Mouse (Mus musculus): ENCODE measurements around the gene Zc3h4. TPM values are rescaled to one million over a fixed set of nuclear protein-coding genes. Genes with fewer than 3 reads are reported as not detected.

Gene Zc3h4
- total RNA-seq, 4 experiments from 2014 or later, result 22.6 to 32.9 (median 28.8) TPM

DNA sequence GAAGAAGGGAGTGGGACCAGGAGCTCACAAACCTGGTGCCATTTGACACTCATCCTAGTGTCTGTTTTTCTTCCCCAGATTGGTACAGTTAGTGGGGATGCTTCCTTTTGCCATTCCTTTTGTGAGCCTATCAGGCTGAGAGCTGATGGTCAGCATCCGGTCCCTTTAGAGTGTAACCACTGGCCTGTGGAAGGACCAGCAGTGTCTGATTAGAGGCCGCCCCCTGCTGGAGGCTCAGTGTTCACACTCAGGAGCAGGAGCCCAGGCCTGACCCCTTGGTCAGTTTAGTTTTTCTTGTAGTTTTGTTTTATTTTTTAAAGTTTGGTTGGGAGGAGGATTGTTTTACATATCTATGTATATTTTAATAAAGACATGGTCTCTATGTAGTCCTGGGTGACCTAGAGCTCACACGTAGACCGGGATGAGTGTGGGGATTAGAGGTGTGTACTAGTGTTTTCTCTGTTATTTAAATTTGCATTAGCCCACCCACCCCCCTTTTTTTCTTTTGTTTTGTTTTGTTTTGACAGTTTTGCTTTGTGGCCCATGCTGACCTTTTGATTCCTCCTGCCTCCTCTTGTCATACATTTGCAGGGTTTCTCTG, 25.5 kb downstream of the Zc3h4 start:
- DNase-seq (ENCODE audit: low spot score), result peak; percentile 87

DNA sequence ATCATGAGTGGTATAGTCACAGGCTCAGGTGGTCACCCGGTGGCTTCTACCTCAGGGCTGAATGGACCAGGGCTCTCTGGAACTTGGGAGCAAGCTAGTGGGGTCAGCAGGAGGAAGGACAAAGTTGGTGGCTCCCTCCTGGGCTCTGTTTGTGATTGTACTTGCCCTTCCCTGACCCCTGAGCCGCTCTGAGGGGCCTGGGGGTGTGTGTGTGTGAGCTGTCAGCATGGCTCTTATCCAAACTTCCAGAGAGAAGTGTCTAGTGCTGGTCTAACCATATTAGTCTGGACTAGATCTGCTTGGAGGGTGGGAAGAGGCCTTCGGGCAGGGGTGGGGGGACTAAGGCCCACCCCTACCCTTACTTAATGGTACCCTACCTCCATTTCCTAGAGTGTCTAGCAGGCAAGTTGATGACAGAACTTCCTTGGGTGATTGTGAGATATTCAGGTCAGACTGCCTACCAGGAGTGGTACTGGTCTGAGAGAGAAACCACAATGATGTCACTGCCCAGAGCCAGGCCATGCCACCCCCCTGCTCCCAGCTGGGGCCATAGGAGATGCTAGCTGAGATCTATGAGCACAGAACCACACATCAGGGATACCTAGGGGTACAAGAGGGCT, 32.8 kb downstream of the Zc3h4 start:
- no peak for DNase-seq (ENCODE audit: low spot score)

DNA sequence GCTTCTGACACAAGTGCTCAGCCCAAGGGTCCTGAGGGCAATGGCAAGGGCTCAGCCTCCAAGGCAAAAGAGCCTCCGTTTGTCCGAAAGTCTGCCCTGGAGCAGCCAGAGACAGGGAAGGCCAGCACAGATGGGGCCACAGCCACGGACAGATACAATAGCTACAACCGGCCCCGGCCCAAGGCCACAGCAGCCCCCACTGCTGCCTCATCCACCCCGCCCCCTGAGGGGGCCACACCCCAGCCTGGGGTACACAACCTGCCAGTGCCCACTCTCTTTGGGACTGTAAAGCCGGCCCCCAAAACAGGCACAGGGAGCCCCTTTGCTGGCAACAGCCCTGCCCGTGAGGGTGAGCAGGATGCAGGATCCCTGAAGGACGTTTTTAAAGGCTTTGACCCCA, 34.4 kb downstream of the Zc3h4 start:
- DNase-seq (ENCODE audit: low spot score), result no peak

DNA sequence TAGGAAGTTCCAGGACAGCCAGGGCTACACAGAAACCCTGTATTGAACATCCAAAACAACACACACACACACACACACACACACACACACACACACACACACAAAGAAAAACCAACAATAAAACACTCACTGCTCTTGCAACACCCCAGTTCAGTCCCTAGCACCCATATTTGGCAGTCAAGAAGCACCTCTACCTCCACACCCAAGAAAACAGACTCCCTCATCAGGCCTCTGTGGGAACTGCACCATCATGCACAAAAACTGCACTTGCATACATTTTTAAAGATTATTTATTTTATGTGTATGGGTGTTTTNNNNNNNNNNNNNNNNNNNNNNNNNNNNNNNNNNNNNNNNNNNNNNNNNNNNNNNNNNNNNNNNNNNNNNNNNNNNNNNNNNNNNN, 40.5 kb downstream of the Zc3h4 start:
- DNase-seq (ENCODE audit: low spot score), result no peak

DNA sequence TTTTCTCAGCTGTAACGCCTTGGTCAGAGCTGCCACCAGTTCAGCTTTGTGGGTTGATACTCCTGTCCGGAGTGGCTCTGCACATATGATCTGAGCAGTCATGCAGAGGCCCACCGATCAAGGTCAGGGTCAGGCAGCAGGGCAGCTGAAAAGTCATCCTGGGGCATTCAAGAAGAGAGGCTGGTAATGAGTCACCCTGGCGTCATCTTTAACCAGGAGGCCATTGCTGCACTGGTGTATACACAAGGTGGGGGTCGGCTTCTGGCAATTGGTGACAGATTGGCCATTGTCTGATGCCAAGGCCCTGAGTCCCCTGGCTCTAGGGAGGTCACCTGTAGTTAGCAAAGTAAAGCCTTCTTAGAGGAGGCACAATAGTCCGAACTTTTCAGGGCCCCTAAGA, 50.9 kb downstream of the Zc3h4 start:
- no peak for DNase-seq (ENCODE audit: low spot score)

DNA sequence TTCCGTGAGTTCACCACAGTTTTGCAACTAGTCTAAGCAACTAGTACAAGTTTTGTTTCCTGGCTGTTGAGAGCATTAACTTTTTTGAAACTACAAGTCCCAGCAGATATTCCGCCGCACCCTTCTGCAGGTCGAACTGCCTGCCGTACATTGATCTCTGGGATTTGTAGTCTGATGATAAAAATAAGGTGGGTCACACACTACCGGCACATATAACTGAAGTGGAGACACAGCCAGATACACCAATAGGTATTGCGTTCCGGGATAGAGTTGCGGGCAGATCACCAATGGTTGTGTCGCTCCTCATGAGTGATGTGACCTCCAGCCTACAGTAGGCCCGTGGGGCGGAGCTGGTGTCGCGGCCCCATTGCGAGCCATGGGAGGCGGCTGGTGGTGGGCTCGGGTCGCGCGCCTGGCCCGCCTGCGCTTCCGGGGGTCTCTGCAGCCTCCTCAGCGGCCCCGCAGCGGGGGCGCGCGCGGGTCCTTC, 51.9 kb downstream of the Zc3h4 start, which contains the start of gene Tmem160:
Tmem160 (plus strand) TSS at position 193 of the 487 bp plus-strand sequence.
- peak; percentile 95 for DNase-seq (ENCODE audit: low spot score)

DNA sequence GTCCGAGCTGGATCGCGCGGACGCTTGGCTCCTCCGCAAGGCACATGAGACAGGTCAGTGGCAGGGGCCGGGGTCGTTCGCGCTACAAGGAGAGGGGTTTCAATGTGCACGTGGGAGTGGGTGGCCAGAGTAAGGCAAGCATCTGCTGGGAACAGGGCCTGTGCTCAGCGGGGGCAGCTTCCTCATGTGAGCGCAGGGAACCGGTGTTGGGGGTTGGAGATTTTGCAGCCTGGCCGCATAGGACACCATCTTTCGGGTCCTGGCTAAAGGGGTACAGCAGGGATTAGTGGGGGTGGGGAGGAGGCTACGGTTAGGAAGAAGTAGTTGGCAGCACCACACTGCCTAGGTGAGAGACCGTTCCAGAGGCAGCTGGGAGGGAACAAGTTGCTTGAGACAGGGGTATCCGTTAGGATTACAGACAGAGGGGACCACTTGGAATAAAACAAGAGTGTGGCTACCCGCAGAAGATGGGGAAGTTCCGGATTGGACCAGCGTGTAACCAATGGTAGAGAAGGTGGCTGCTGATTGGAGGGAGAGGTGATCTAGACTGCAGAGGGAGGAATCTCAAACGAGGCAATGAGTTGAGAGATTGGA, 52.5 kb downstream of the Zc3h4 start:
- peak; percentile 56 for DNase-seq (ENCODE audit: low spot score)

DNA sequence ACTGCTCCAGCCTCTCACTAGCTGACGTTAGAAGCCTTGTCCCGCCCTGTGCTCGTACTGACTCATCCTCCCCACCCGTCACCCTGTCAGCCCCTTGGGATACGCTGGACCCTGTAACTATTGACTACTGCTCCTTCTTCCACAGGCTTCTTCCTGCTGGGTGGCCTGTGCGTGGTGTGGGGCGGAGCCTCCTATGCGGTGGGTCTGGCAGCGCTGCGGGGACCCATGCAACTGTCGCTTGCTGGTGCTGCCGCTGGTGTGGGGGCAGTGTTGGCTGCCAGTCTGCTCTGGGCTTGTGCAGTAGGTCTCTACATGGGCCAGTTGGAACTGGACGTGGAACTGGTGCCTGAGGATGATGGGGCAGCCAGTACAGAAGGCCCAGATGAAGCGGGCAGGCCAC, 54.3 kb downstream of the Zc3h4 start:
- DNase-seq (ENCODE audit: low spot score), result no peak

DNA sequence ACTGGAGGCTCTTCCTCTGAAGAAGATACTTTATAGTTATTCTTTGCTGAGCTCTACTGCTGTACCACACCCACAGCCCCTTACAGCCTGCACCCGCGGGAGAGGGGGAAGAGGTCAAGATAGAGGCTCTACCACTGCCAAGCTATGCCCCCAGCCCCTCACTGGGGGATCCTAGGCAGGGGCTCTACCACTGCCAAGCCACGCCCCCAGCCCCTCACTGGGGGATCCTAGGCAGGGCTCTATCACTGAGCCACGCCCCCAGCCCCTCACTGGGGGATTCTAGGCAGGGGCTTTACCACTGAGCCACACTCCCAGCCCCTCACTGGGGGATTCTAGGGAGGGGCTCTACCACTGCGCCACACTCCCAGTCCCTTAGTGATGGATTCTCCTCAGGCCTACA, 55.6 kb downstream of the Zc3h4 start:
- no peak for DNase-seq (ENCODE audit: low spot score)

DNA sequence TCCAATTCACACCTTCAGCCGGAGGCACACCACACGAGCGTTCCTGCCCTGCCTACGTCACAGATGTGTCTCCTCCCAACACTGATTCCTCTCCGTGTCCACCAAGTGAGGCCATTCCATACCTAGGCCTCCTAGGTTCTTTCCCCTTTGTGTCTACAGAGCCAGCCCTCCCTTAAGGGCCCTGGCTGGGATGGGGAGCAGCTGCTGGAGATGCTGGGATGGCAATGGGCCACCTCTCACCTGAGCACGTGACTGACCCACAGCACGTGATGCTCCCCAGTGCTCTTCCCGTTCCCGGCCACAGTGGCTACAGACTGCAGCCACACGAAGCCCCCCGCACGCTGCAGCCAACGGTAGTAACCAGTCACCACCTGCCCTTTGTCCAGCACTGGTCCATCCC, 59.9 kb downstream of the Zc3h4 start:
- no peak for DNase-seq (ENCODE audit: low spot score)

DNA sequence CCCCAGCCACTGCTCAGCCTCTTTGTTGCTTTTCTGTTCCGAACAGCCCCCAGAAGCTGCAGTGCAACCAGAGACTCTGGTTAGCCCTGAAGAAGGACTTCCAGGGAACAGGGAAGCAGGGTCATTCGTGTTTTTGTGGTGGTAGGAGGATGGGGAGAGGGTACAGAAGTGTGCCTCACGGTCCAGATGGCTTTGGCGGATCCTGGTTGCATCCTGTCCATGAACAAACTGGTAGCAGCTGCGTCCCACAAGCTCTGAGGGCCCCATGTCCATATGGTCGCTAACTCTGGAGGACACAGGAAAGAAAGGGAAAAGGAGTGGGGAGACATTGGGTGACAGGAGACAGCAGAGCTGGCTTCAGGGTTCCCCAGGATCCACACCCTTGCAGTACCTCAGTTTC, 60.4 kb downstream of the Zc3h4 start:
- no peak for DNase-seq (ENCODE audit: low spot score)

DNA sequence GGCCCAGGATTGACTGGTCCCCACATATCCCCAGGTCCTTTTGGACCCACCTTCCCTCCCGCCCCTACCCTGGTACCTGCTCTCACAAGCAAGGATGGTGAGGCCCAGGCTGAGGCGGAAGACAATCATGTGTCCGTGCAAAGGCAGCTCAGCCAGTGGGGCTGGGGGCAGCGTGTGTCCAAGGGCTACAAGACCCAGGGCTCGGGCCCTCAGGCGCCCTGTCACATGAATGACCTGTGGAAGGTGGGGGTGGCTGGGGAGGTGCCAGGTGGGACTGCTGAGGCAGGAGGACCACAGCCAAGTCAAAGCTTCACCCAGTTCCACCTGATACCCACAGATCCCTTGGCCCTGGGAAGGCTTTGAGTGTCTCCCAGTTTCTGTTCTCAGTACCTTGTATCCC, 61.0 kb downstream of the Zc3h4 start:
- DNase-seq (ENCODE audit: low spot score), result no peak

DNA sequence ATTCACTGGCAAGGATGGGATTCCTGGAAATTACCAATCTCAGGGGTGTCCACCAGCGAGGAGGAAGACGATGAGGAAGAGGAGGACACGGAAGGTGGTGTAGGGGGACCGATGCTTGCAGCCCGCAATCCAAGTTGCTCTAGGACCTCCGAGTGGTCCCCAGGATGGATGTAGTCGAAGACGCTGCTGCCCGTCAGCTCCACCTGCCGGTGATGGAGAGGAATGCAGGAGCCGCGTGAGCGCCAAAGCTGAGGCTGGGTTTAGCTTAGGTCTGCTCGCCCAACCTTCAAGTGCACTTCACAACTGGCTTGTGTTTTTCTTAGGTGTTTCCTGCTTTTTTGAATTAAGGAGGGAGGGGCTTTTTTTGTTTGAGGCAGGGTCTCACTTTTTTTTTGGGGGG, 62.5 kb downstream of the Zc3h4 start:
- DNase-seq (ENCODE audit: low spot score), result peak; percentile 74

DNA sequence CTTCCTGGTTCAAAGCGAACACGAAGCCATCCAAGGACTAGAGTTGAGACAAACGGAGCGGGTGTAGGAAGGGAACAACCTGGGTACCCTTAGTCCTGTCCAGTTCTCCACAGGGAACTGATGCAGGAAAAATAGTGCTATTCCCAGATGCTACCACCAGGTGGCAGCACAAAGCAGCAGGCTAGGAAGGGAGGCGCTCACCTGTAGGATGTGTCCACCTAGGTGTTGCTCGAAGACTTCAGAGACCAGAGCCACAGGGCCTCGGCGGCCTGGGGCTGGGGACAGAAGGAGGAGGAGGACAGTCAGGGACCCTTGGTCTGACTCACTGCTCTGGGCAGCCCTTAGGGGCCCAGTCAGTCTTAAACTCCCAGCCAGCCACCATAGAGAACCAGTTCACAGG, 64.5 kb downstream of the Zc3h4 start:
- DNase-seq (ENCODE audit: low spot score), result peak; percentile 49

DNA sequence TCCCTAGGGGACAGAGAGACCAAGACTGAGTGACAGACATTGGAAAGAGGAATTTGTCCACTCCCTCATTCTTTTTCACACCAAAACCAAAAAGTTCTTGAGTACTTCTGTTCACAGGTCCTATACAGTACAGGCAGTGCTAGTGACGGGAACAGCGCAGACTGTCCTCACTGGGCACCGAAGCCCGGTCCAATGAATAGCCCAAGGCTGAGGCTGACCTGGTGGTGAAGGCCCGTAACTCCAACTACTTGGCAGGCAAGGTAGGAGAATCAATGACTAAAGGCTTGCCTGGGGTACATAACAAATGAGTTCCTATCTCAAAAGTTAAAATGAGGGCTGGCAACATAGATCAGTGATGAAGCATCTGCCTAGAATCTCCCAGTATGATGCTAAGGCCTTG, 64.9 kb downstream of the Zc3h4 start:
- no peak for DNase-seq (ENCODE audit: low spot score)

DNA sequence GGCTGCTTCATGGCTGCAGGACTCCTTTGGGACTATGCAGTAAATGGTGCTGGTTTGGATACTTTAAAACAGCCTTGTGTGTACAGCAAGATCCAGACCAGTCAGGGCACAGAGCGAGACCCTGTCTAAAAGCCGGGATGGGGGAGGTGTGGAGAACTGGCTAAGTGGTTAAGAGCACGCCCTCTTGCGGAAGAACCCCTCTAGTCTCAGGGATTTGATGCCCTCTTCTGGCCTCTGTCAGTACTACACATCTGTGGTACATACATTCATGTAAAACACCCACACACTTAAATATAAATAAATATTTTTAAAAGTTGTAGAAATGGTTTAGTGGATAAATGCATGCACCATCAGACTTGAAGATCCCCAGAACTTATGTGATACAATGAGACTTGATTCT, 65.9 kb downstream of the Zc3h4 start:
- no peak for DNase-seq (ENCODE audit: low spot score)

DNA sequence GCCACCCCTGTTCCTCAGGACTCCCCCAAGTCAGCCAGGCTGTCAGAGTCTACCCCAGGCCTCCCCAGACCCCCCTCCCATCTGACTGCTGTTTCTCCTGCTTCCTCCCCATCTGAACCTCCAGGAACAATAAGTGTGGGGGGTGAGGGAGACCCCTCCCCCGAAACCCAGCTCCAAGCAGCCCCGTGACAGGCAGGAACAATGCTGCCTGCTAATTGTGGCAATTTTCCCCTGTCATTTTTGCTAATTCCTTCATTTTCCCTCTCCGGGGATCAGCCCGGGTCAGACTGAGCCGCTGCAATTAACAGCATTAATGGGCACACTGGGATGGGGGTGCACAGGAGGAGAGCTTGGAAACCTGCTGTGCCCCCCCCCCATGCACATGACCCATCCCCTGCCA, 67.4 kb downstream of the Zc3h4 start:
- DNase-seq (ENCODE audit: low spot score), result no peak

DNA sequence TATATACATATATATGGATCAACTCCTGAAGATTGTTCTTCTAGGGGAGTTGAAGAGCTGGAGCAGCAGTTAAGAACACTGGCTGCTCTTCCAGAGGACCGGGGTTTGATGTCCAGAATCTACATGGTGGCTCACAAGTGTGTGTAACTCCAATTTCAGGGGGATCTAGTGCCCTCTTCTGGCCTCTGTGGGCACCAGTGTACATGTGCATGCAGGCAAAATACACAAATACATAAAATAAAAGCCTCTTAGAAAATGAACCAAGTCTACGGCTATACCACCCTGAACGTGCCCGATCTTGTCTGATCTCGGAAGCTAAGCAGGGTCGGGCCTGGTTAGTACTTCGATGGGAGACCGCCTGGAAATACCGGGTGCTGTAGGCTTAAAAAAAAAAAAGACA, 70.8 kb downstream of the Zc3h4 start:
- DNase-seq (ENCODE audit: low spot score), result no peak

DNA sequence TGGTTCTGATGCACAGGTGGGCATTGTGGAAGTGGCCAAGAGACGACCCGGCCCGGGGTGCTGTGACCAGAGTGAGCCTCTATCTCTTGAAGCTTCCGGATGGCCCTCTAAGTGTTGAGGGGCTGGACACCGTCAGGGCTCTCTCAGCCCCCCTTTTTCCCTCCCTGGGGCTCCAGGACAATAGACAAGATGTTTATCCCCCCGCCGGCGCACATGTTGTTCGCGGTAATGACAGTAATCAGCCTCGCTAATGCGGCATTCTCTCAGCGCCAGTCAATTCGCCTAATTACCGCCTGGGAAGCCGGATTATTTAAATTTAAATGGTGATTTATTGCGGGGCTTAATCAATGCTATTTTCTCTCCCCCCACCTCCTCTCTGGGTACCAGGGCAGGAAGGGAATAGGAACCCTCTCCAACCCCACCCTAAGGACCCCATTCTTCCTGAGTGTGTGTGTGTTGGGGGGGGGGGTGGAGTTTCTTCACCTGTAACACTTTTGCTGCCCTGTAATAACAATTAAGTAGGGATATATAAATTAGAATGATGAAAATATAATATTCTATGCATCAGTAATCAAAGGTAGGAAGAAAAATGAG, 71.5 kb downstream of the Zc3h4 start:
- no peak for DNase-seq (ENCODE audit: low spot score)

DNA sequence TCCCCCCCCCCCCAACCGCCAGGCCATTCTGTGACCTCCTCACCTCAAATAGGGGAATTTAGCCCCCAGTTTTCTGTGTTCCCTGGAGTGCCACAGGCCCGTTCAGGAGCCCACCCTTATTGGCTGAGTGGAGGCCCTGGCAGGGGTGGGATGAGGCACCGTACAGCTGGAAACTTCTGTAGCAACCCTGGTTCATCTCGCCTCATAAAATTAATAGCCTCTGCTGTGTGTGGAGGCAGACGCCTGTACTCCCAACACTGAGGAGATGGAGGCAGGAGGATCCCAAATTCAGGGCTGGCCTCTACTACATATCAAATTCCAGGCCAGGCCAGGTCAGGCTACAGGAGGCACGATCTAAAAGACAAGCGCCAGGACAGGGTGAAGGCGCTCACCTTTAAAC, 73.1 kb downstream of the Zc3h4 start:
- DNase-seq (ENCODE audit: low spot score), result no peak

DNA sequence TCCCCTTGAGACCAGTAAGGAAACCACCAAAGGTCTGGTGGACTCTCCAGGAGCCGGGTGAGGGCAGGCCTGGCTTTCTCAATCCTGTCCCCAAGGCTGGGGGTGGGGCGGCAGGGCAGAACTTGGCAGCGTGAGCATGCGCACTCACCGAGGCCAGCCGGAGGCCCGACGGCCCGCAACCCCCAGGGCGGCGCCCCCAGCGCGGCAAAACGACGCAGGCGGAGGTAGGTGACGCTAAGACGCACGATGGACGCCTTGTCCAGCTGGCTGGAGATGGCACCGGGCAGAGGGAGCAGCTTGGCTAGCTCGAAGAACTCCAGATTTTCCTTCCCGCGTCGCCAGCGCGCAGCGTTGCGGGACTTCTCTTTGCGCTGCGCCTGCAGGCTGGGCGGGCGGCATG, 73.7 kb downstream of the Zc3h4 start:
- DNase-seq (ENCODE audit: low spot score), result no peak

DNA sequence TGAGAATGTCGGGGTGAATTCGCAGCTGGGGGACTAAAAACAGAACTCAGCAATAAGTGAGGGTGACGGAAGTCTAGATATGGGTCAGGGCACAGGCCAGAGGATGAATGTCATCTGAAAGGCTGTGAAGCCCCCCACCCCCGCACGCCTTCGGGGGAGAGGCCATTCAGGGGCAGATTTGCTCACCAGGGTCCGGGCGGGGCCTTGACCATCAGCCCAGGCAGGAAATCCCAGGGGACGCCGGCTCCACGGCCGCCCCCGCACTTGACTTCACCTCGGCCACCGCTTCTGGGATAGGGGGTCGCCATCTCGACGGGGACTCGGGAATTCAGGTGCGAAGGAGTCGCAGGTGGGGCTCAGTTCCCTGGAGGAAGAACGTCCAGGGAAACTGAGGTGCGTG, 74.6 kb downstream of the Zc3h4 start:
- no peak for DNase-seq (ENCODE audit: low spot score)
